Mouse (Mus musculus) skeletal muscle tissue, adult 2 months (tissue): ENCODE results near the gene Syce2.
"Not testable (repeated sequence)": the region's sequence is repeated elsewhere in the genome, so short reads cannot be mapped to it uniquely, and the experiment has no call there.

Experiments used
- DNase-seq: peaks from one replicate; pipeline ENCODE4 v3.0.0-alpha.2; 2012; ENCODE audit warnings: low read depth, low spot score

Syce2 gene

GRCm38 (mm10) chr8:84901752-84902151 is 29.8 kb downstream of the Syce2 start, which contains the start of gene Klf1:
Gene Klf1 (plus strand): TSS chr8:84901928.
- DNase-seq, result no peak

- DNase-seq, result no peak
Measured at GRCm38 (mm10) chr8:84902367-84902919, 30.5 kb downstream of the Syce2 start.

GRCm38 (mm10) chr8:84902920-84903661 is 31.2 kb downstream of the Syce2 start:
- peak; percentile 77 for DNase-seq

- DNase-seq, result no peak
Measured at GRCm38 (mm10) chr8:84904351-84904750, 32.4 kb downstream of the Syce2 start.

- DNase-seq, result no peak
Measured at GRCm38 (mm10) chr8:84907037-84907436, 35.1 kb downstream of the Syce2 start.

DNA sequence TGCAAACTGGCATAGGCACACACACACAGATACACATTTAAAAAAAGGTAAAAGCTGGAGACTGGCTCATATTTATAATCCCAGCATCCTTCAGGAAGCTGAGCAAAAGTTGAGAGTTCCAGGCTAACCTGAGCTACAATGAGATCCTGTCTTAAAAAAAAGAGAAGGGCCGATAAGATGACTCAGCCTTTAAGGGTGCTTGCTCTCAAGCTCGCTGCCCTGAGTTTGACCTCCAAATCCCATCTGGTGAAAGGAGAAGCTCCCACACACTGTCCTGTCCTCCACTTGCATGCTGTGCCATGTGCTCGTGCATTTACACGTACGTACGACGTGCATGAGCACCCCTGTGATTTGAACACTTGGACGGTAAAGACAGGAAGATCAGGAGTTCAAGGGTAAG is 35.6 kb downstream of the Syce2 start:
- no peak for DNase-seq

GRCm38 (mm10) chr8:84907979-84908378 is 36.1 kb downstream of the Syce2 start:
- DNase-seq, result not testable (repeated sequence)

DNA sequence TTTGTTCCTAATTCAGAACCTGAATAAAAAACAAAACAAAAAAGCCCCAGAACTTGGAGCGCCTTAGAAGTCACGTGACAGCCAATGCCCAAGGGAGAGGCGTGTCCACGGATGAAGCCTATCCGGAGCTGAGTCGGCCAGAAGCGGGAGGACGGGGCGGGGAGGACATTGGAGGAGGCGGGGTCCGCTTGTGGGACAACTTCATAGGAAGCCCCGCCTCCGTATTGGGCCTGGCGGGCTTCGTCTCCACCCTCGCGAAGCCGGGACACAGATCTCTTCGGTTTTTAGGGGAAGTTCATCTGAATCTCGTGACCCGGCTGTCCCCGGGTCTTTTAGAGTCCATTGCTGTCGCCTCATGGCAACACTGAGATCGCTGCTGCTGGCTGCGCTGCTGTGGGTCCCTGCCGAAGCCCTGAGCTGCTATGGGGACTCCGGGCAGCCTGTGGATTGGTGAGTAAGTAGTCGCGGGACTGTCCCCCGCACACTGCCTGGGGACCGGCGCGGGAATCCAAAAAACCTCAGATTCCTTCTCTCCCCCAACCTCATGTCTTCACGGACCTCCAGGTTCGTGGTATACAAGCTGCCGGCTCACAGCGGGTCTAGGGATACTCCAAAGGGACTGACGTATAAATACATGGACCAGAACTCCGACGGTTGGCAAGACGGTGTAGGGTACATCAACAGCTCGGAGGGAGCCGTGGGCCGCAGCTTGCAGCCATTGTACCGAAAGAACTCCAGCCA is 36.7 kb downstream of the Syce2 start, which contains the start of gene Dnase2a:
Gene Dnase2a, plus strand, starts transcription at position 140 of the 741 bp plus-strand sequence.
- DNase-seq, result peak; percentile 95

DNA sequence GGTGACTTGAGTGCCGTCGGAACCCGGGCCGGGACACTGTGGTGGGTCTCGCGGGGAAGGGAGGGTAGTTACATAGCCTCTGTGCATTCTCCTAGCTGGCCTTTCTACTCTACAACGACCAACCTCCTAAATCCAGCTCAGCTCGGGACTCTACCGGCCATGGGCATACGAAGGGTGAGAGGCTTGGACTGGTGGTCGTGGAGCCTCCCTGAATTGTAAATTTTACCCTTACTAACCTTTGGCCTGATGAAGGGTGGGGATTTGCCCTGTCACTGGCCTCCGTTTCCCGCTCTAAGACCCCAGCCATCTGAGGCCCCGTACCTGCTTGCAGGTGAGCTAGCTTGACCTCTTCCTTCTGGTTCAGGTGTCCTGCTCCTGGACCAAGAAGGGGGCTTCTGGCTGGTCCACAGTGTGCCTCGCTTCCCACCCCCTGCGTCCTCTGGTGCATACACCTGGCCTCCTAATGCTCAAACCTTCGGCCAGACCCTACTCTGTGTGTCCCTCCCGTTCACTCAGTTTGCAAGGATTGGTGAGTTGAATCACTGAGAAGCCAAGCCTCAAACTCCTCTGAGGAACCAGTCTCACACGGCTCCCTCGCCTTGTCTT is 37.4 kb downstream of the Syce2 start:
- DNase-seq, result no peak

DNA sequence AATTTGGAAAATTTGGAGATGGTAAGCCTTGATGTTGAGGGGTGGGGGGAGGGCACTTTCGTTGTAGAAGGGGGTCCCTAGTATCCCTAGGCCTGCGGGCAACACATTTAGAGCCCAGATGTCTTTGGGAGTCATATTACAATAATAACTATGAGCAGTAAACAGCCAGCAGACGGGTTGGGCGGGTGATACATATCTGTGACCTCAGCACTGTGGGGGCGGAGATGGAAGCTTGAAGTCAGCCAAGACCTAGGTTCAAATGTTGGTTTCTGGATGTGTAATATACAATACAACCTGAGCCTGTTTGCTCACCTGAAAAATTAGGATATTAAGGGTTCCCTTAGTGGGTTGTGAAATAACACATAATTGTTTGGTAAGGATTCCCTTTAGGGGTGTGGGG is 38.0 kb downstream of the Syce2 start:
- DNase-seq, result no peak

DNA sequence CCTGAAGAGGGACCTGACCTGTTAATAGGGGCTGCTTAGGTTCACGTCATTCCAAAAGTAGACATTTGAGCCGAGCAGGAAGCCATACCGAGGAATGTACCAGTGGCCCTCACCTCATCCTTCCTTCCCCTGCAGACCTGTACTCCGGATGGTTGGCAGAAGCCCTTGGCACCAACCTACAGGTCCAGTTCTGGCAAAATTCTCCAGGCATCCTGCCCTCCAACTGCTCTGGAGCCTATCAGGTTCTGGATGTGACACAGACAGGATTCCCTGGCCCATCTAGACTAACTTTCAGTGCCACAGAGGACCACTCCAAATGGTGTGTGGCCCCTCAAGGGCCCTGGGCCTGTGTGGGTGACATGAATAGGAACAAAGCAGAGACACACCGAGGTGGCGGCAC is 38.6 kb downstream of the Syce2 start:
- DNase-seq, result no peak

GRCm38 (mm10) chr8:84911854-84912253 is 39.9 kb downstream of the Syce2 start:
- DNase-seq, result no peak

GRCm38 (mm10) chr8:84912391-84912790 is 40.5 kb downstream of the Syce2 start:
- no peak for DNase-seq

- DNase-seq, result peak; percentile 60
Measured at GRCm38 (mm10) chr8:84912895-84913501, 41.1 kb downstream of the Syce2 start.

DNA sequence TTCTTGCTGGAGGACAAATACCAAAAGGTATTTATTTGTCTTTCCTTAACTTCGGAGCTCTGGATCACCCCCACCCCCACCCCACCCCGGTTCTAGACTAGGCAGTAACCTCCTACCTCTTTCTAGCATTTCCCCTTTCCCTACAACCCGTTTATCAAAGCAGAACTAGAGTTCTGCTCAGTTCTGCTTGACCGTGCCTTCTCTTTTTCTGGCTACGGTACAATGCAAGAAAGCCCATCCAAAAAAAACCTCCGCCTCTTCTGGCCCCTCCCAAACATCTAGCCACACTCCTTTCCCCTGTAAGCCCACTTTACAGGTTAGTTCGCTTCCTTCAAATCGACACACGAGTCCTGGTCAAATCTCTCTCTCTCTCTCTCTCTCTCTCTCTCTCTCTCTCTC is 41.6 kb downstream of the Syce2 start:
- DNase-seq, result no peak

DNA sequence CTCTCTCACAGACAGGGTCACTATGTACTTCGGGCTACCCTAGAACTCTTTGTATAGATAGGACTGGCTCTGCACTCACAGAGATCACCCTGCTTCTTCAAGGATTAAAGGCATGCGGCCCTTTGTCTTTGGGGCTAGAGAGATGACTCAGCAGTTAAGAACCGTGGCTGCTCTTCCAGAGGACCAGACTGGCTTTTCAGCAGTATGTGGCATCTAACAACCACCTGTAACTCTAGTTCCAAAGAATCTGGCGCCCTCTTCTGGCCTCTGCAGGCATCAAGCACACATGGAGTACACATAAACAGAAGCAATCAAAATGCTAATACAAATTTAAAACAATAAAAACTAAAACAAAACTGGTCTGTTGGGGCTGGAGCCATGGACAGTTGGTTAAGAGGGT is 42.0 kb downstream of the Syce2 start:
- no peak for DNase-seq

DNA sequence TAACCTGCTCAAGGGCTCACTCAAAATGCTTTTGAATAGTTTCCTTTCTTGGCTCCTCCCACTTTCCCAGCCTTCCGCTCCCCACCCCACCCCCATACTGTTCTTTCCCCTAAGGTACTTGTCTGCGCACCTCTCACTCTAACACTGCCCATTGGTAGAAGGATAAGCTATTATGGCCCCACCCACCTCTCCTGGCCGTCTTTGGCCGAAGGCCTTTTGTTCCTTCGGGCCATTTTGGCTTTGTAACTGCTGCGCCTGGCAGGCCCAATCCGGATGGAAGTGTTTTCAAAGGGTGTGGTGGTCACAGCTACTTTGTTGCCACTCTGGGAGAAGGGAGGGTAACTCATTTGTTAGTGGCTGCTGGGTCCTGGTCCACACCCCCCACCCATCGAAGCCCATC is 43.4 kb downstream of the Syce2 start:
- no peak for DNase-seq

GRCm38 (mm10) chr8:84917781-84918180 is 45.9 kb downstream of the Syce2 start:
- no peak for DNase-seq

GRCm38 (mm10) chr8:84918646-84919045 is 46.7 kb downstream of the Syce2 start:
- DNase-seq, result no peak

GRCm38 (mm10) chr8:84921596-84921995 is 49.7 kb downstream of the Syce2 start:
- no peak for DNase-seq

DNA sequence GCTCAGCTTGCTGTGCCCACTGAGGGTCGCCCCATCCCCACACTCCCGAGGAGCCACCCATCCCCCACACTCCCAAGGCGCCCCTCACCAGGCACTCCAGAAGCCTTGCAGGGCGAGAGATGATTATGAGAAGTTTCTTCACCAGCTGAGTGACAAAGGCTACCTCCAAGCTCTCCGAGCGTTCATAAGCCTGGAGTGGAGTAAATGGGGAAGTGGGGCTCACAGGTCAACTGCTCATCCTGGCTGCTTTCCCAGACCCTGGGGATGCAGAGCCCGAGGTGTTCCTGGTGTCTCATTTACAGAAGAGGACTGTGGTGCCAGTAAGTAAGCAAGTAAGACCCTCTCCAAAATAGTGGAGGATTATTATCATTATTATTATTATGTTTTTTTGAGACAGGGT is 53.6 kb downstream of the Syce2 start:
- DNase-seq, result no peak

- no peak for DNase-seq
Measured at GRCm38 (mm10) chr8:84927513-84927912, 55.6 kb downstream of the Syce2 start.
